Mouse (Mus musculus) 416B (cell line): ENCODE measurements at regions not wholly inside any gene's neighbourhood (a gene's known extent, or its start where the extent isn't known, plus 50 kb on each side); places are given as distances from the start of the nearest gene placed in this dataset.

Experiments
- DNase-seq: peaks from one replicate; pipeline ENCODE4 v3.0.0; 2011; ENCODE audit warnings: low read depth

GRCm38 (mm10) chr11:112886139-112886538 is 104.1 kb downstream of the Sox9 start:
- DNase-seq: no peak

GRCm38 (mm10) chr11:112889760-112890159 is 107.7 kb downstream of the Sox9 start:
- no peak for DNase-seq

GRCm38 (mm10) chr11:112897597-112897996 is 115.6 kb downstream of the Sox9 start:
- DNase-seq: no peak

- no peak for DNase-seq
Observed at GRCm38 (mm10) chr11:112902618-112903017, 120.6 kb downstream of the Sox9 start.

- DNase-seq: no peak
Observed at GRCm38 (mm10) chr11:112910309-112910708, 128.3 kb downstream of the Sox9 start.

- no peak for DNase-seq
Observed at GRCm38 (mm10) chr11:112912875-112913274, 130.9 kb downstream of the Sox9 start.

GRCm38 (mm10) chr11:112916923-112917322 is 134.9 kb downstream of the Sox9 start:
- DNase-seq: no peak

- DNase-seq: no peak
Observed at GRCm38 (mm10) chr11:112920131-112920530, 138.1 kb downstream of the Sox9 start.

GRCm38 (mm10) chr11:112924577-112924976 is 142.6 kb downstream of the Sox9 start:
- no peak for DNase-seq

- no peak for DNase-seq
Observed at GRCm38 (mm10) chr11:112925140-112925539, 143.1 kb downstream of the Sox9 start.

GRCm38 (mm10) chr11:112926330-112927025 is 144.5 kb downstream of the Sox9 start:
- DNase-seq: no peak

GRCm38 (mm10) chr11:112930186-112930808 is 148.3 kb downstream of the Sox9 start:
- DNase-seq: no peak

- DNase-seq: no peak
Observed at GRCm38 (mm10) chr11:112938035-112938434, 156.0 kb downstream of the Sox9 start.

GRCm38 (mm10) chr11:112951421-112951820 is 169.4 kb downstream of the Sox9 start:
- DNase-seq: no peak

GRCm38 (mm10) chr11:112952356-112952755 is 170.3 kb downstream of the Sox9 start:
- DNase-seq: no peak

GRCm38 (mm10) chr11:112953491-112953890 is 171.5 kb downstream of the Sox9 start:
- DNase-seq: no peak

- DNase-seq: no peak
Observed at GRCm38 (mm10) chr11:112956748-112957440, 174.9 kb downstream of the Sox9 start.

- DNase-seq: no peak
Observed at GRCm38 (mm10) chr11:112959609-112960008, 177.6 kb downstream of the Sox9 start.

GRCm38 (mm10) chr11:112973286-112973685 is 191.3 kb downstream of the Sox9 start:
- no peak for DNase-seq

- no peak for DNase-seq
Observed at GRCm38 (mm10) chr11:112974893-112975292, 192.9 kb downstream of the Sox9 start.

- DNase-seq: no peak
Observed at GRCm38 (mm10) chr11:112976914-112977785, 195.1 kb downstream of the Sox9 start.

- DNase-seq: no peak
Observed at GRCm38 (mm10) chr11:112978884-112979283, 196.9 kb downstream of the Sox9 start.
